Mouse (Mus musculus): ENCODE results near the gene Ireb2. TPM values are rescaled to one million over a fixed set of nuclear protein-coding genes. Genes with fewer than 3 reads are reported as not detected.
"Not testable (repeated sequence)": the region's sequence is repeated elsewhere in the genome, so short reads cannot be mapped to it uniquely, and the experiment has no call there.

Ireb2 gene
- 38.7 and 53.4 TPM in 2 replicates for total RNA-seq (2015)
- 32.0 and 38.6 TPM in 2 replicates for total RNA-seq (2017)

- ATAC-seq (replicated peaks; ENCODE audit: poor library complexity) = peak; percentile 97
Measured at GRCm38 (mm10) chr9:54863363-54864281, at the start of gene Ireb2. Ireb2 (plus strand) TSS chr9:54863789.

DNA sequence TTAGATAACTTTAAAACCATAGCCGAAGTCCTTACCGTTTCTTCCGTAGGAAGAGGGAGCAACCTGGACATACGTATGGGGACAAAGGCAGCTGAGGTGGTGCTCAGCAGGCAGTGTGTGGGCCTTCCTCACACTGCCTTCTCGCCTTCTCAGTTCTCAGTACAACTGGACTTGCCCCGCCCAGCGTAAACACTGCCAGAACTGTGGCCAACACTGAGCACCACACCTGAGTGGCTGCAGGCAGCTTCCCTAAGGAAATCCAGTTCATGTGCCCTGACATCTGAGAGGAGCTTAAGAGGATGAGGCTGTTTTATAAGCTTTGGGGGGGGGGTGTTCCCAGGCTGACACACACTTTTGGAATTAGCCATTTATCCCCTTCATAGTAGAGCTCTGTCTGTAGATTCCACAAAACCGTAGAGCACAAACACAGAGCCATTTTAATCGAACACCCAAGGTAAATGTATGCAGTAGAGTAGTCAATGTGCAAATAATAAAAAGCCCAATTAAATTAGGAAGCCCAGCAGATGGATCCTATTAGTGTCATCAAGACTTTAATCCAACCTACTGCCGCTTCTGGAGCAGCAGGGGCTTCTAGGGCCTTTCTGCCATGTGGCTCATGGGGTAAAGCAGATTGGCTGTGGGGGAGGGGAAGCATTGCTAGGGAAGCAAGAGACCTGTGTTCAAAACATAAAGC, 46.9 kb upstream of the Ireb2 start:
- ATAC-seq (replicated peaks; ENCODE audit: poor library complexity) = no peak

DNA sequence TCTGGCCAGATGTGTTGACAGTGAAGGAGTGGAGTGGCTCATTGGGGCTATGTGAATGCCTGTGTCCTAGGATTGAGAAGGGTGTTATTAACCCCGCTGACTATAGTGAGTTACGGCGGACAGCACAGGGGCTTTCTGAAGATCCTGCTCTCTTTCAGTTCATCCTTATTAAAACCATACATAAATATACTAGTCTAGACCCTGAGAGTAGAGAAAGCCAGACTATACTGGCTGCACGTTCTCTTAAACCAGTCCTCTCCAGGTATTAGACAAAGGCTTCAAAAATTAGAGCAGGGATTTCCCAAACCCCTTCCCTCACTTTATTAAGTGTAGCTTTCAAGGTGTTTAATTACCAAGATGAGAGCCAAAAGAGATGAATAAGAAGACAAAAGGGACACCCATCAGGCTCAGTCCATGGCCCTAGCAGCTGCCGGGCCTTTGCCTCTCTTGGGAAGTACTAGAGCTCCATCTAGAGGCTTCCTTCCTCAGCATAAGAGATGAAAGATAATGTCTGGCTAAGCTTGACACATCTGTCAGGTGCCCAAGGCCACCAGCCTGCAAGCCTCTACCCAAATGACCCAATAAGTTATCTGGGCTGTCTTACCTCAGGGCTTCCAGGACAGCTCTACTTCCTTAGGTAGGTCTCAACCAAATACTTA, 42.0 kb upstream of the Ireb2 start:
- ATAC-seq (replicated peaks; ENCODE audit: poor library complexity) = peak; percentile 80

- ATAC-seq (replicated peaks; ENCODE audit: poor library complexity) = peak; percentile 66
Measured at GRCm38 (mm10) chr9:54829760-54830159, 33.8 kb upstream of the Ireb2 start.

DNA sequence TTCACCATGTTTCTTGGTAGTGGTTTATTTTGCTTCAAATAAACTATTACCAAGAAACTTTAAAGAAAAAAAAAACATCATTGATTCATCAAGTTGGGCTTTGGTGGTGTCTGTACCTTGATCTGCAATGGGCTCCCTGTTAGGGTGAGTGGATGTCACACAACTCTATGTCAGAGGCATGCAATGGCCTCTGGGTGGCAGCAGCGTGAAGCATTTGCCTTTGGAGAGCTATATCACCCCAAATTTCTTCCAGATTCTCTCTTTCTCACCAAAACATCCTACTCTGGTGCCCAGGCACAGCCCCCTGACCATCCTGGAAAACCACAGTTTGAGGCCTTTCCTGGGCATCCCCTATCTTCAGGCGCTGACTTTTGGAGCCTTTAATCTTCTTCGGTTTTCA, 33.0 kb upstream of the Ireb2 start:
- peak; percentile 84 for ATAC-seq (replicated peaks; ENCODE audit: poor library complexity)

DNA sequence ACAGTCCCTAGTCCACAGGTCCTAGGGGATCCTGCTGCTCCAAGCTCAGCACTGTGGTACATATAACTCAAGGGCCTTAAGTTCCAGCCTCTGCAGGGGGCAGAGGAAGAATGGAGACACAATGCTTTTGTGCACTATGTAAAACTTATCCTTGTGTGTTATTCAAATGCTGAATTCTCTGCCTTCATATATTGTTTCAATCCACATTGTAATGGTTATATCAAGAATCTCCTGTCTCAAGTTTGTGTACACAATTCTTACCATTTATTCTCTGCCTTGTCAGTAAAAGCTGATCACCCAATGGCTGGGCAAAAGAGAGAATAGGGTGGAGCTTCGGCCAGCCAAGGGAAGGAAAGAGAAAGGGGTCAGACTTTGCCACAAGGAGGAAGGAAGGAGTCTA, 29.8 kb upstream of the Ireb2 start:
- ATAC-seq (replicated peaks; ENCODE audit: poor library complexity) = no peak

GRCm38 (mm10) chr9:54835951-54836717, 27.5 kb upstream of the Ireb2 start:
- not testable (repeated sequence) for ATAC-seq (replicated peaks; ENCODE audit: poor library complexity)

DNA sequence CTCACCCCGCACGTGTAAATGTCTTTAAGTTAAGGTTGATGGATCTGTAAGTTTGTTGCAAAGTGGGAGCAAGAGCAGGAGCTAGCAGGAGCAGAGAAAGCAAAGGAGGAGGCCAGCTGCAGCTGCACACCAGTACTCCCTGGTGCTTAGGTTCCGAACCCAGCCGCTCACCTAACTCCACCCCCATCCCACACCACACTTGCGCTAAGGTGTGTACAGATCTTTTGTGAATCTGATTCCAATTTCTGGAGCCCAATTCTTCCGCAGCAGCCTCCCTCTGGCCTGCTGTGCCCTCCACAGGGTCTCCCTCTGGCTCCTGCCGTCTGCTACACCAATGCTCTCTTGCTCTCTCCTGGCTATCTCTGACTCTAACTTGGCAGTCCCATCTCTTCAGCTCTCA, 25.8 kb upstream of the Ireb2 start:
- no peak for ATAC-seq (replicated peaks; ENCODE audit: poor library complexity)

DNA sequence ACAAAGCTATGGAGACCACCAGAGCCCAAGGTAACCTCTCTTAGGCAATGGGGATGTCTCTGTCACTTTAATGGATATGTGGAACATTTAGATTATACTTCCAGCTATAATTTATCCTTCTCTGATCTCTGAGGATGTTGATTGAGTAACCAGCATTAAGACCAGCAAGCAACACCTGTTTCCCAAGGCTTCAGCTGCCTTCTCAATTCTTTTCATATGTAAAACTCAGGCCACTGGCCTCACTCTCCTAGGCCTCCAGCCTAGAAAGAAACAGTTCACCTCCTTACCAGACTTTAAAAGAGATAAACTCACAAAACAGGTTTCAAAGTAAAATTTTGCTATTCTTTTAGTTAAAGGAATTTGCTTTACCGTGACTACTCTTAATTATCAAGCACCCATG, 23.4 kb upstream of the Ireb2 start:
- no peak for ATAC-seq (replicated peaks; ENCODE audit: poor library complexity)

GRCm38 (mm10) chr9:54842311-54842710, 21.3 kb upstream of the Ireb2 start:
- no peak for ATAC-seq (replicated peaks; ENCODE audit: poor library complexity)

- ATAC-seq (replicated peaks; ENCODE audit: poor library complexity) = no peak; the same call in 1 of the 2 replicates
Measured at GRCm38 (mm10) chr9:54843887-54844286, 19.7 kb upstream of the Ireb2 start.

GRCm38 (mm10) chr9:54844556-54845176, 18.9 kb upstream of the Ireb2 start:
- no peak for ATAC-seq (replicated peaks; ENCODE audit: poor library complexity)

DNA sequence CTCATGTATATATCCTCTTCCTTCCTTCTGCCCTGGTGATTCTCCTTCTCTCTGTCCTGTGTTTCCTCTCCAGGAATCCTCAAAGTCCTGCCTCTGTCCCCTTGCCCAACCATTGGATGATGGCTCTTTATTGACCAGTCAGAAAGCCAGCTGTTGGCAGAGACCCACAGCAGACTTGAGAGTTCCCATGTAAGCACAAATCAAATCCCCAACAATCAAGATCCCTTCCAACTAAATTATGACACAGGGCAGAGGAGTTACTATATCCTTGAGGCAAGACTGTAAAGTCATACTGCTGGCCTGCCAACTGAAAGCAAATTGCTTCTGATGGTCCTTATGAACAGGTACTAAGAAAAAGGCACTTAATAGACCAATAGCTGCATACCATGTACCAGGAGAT, 15.4 kb upstream of the Ireb2 start:
- ATAC-seq (replicated peaks; ENCODE audit: poor library complexity) = no peak

DNA sequence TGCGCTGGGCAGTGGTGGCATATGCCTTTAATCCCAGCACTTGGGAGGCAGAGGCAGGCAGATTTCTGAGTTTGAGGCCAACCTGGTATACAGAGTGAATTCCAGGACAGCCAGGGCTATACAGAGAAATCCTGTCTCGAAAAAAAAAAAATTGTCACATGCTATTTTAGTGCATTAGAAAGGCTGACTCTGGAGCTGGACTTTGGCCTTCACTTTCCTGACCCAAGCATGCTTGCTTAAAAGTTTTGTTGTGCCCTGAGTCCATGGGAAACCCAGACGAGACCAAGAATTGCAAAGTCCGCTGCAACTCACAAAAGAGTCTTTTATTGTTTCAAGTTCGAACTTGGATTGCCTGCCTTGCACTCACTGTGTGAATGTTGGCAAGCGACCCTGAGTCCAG, 10.6 kb upstream of the Ireb2 start:
- ATAC-seq (replicated peaks; ENCODE audit: poor library complexity) = not testable (repeated sequence)

GRCm38 (mm10) chr9:54853619-54854018, 10.0 kb upstream of the Ireb2 start:
- ATAC-seq (replicated peaks; ENCODE audit: poor library complexity) = no peak

DNA sequence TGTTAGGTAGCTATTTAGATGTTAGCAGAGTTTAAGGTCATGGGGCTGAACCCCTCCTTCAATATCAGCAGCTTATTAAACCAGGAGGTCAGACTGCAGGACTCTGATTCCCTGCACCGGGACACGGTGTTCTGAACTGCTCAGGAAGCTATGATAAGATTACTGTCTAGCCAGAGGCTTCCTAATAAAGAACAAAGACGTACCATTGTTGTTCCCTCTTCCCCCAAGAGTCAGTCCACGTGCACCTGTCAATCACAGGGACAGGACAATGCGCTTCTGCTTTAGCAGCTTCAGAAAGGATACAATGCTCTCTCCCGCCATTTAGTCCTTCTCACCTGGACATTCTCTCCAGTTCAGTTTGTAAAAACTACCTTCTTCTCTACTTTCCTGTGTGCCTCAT, 8.0 kb upstream of the Ireb2 start:
- no peak for ATAC-seq (replicated peaks; ENCODE audit: poor library complexity)

DNA sequence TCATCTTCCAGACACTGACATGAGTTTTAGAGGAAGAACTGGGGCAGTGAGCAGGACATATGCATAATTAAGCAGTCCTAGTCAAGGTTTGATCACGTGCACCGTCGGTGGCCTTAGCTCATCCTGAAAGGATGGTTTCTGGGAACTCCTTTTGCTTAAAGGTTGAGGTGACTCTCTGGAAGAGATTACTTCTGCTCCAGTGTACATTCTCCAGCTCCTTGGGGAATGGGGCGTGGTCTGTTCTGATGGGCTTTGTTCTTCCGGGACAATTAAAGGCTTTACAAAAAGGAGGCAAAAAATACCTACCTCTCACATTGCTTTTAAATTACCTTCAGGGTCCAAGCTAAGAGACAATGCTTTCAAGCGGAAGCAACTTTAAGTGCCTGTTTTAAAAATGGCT, 7.5 kb upstream of the Ireb2 start:
- no peak for ATAC-seq (replicated peaks; ENCODE audit: poor library complexity)

GRCm38 (mm10) chr9:54857474-54857873, 6.1 kb upstream of the Ireb2 start:
- ATAC-seq (replicated peaks; ENCODE audit: poor library complexity) = no peak

GRCm38 (mm10) chr9:54860526-54860925, 3.1 kb upstream of the Ireb2 start:
- ATAC-seq (replicated peaks; ENCODE audit: poor library complexity) = no peak

DNA sequence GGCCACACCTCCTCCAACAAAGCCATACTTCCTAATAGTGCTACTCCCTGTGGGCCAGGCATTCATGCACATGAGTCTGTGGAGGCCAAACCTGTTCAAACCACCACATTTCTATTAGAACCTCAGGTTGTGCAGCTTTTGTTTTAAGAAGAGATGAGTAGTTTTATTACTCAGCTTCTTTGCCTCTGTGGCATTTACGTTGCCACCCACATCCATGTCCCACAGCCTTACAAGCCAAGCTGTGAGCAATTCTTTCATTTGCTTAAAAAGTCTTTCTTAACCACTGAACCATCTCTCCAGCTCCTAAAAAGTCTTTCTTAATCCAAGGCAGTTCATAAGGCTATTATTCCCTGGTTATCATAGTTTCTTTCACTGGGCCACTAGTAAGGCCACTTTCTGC, 15.2 kb downstream of the Ireb2 start:
- ATAC-seq (replicated peaks; ENCODE audit: poor library complexity) = no peak

Measured in megakaryocyte progenitor cell, adult 5-6 weeks (primary cell).